Mouse (Mus musculus) heart, postnatal 36 days (tissue): Measurements from ENCODE around the gene H2al1i. TPM values are rescaled to one million over a fixed set of nuclear protein-coding genes. Genes with fewer than 3 reads are reported as not detected.

Source experiments
- total RNA-seq, 2 experiments: library from RNA; stranded (reverse); gene quantifications; 2 replicates each; pipeline ENCODE4 v1.2.3; 2021

The H2al1i gene
- total RNA-seq, 2 experiments from 2014 or later = not detected

Other genes starting within 250 kb of the H2al1i start
- not detected for gene H2al1a, start 25.4 kb upstream of the H2al1i start, total RNA-seq
- gene H2al1b, start 22.2 kb upstream of the H2al1i start, total RNA-seq = not detected
- gene H2al1c, start 19.0 kb upstream of the H2al1i start, total RNA-seq = not detected
- not detected for gene H2al1d, start 15.8 kb upstream of the H2al1i start, total RNA-seq
- gene H2al1e, start 12.7 kb upstream of the H2al1i start, total RNA-seq = not detected
- gene H2al1f, start 9.5 kb upstream of the H2al1i start, total RNA-seq = not detected
- not detected for gene H2al1g, start 6.4 kb upstream of the H2al1i start, total RNA-seq
- gene H2al1h, start 3.2 kb upstream of the H2al1i start, total RNA-seq = not detected
- not detected for gene H2al1j, start 3.2 kb downstream of the H2al1i start, total RNA-seq